Mouse (Mus musculus) kidney, postnatal 0 days (tissue): ENCODE results near the gene Tssk2. TPM values are rescaled to one million over a fixed set of nuclear protein-coding genes. Genes with fewer than 3 reads are reported as not detected.

Experiments used
- ATAC-seq: fragments of 200-750 bp; cut with Nextera tagmentation; replicated peaks from 2 replicates; pipeline ENCODE4 v1.8.0; 2017; ENCODE audit warnings: low read depth, moderate number of reproducible peaks, moderate TSS enrichment, moderate library complexity; ENCODE audit not compliant: low FRiP score
- DNase-seq: peaks from one replicate; pipeline ENCODE4 v3.0.0-alpha.2; 2016; ENCODE audit warnings: low spot score
- H3K27ac ChIP-seq: fragments of 300-500 bp; sonication (generic); 2 replicates; pipeline ENCODE4 v1.5.1; 2014; ENCODE audit warnings: mild to moderate bottlenecking
- H3K27me3 ChIP-seq: fragments of 300-500 bp; sonication (generic); 2 replicates; pipeline ENCODE4 v1.6.1; 2014; ENCODE audit warnings: low read length, mixed read lengths; ENCODE audit not compliant: insufficient read depth
- H3K36me3 ChIP-seq: fragments of 300-500 bp; sonication (generic); 2 replicates; pipeline ENCODE4 v1.6.1; 2014; ENCODE audit warnings: low read length, mixed read lengths; ENCODE audit not compliant: insufficient read depth
- H3K4me1 ChIP-seq: fragments of 300-500 bp; sonication (generic); replicated peaks from 2 replicates; pipeline ENCODE4 v1.6.1; 2014; ENCODE audit warnings: antibody characterized with exemption, low read length, mixed read lengths; ENCODE audit not compliant: insufficient read depth
- H3K4me2 ChIP-seq: fragments of 300-500 bp; sonication (generic); 2 replicates; pipeline ENCODE4 v1.6.1; 2014; ENCODE audit warnings: mild to moderate bottlenecking, low read length, moderate library complexity, mixed read lengths
- H3K4me3 ChIP-seq: fragments of 300-500 bp; sonication (generic); replicated peaks from 2 replicates; pipeline ENCODE4 v1.5.1; 2014; ENCODE audit warnings: low read depth, low read length
- H3K9ac ChIP-seq: fragments of 300-500 bp; sonication (generic); 2 replicates; pipeline ENCODE4 v1.6.1; 2014; ENCODE audit warnings: low read depth, low read length
- H3K9me3 ChIP-seq: fragments of 300-500 bp; sonication (generic); replicated peaks from 2 replicates; pipeline ENCODE4 v1.6.1; 2016; ENCODE audit warnings: low read length, inconsistent platforms, mixed read lengths
- CTCF ChIP-seq: IDR thresholded peaks from 2 replicates; pipeline ENCODE4 v1.5.1; 2016; ENCODE audit warnings: antibody characterized with exemption, low read depth, mild to moderate bottlenecking, moderate library complexity
- WGBS: fragments of 180-500 bp; shearing (Covaris S2); extraction: QIAGEN DNeasy Blood & Tissue Kit; methylation state at CpG from one replicate; pipeline ENCODE4 v1.1.7; 2014; 5-methylcytosine and 5-hydroxymethylcytosine counted together
- polyA plus RNA-seq: library from polyadenylated mRNA; unstranded; fragments of >200 nt; fragmentation: Nextera tagmentation; extraction: Ambion mirVana; gene quantifications from 2 replicates; pipeline ENCODE4 v1.2.1, GENCODE M21; 2015

Gene Tssk2
- polyA plus RNA-seq, 1 experiment from 2014 or later, result not detected

DNA sequence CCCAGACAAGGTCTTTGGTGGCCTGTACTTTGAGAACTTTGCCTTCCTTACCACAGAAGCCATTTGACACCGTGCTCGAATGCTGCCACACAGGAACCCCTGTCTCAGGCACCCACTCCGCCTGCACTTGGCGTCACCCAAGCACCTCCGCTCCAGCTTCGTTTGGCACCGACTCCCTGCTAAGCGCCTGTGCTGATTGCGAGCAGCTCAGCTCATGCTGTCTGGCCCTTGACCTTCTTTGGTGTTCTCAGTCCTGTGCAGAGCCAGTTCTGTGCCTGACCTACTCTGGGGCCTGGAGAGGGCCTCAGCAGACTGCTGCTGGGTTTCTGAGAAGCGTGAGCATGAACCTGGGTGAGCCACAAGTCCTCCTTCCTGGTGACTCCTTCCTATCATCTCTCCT is 38.3 kb downstream of the Tssk2 start:
- no peak overlapping the region for H3K4me3 ChIP-seq
- ATAC-seq (no peak), DNase-seq (no peak)
- H3K27me3 ChIP-seq, result no peaks in the 10 kb centered on the region
- no peaks in the 10 kb centered on the region for H3K9me3 ChIP-seq
- H3K27ac ChIP-seq, result no peak overlapping the region
- H3K9ac ChIP-seq, result no peak overlapping the region
- WGBS, result 82% methylated on average over 10 of the region's 10 CpGs
- no peak overlapping the region for H3K4me2 ChIP-seq
- TF ChIP-seq CTCF, result no peak
- no peaks in the 10 kb centered on the region for H3K36me3 ChIP-seq
- no peaks in the 10 kb centered on the region for H3K4me1 ChIP-seq

DNA sequence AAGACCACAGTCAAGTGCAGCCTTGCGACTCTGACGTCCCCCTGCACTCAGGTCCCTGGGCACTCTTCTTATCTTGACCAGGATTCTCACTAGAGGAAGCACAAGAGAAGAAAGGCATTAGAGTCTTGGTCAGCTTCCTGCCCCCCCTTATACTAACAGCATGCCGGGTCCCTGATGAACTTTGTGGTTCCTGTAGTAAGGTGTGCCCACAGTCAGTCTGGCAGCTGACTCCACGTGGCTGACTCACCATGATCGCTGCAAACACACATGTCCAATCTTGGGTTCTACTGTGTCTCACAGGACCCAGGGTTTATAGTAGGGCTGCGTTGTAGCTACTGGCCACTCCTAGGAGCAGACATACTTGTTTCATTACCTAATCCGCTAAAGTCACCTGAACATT is 39.8 kb downstream of the Tssk2 start:
- no peaks in the 10 kb centered on the region for H3K4me1 ChIP-seq
- no peak for ATAC-seq
- no peak overlapping the region for H3K4me3 ChIP-seq
- H3K36me3 ChIP-seq, result no peaks in the 10 kb centered on the region
- H3K27ac ChIP-seq, result no peak overlapping the region
- H3K9me3 ChIP-seq, result no peaks in the 10 kb centered on the region
- 81% methylated on average over 7 of the region's 7 CpGs for WGBS
- TF ChIP-seq CTCF, result no peak
- H3K27me3 ChIP-seq, result no peaks in the 10 kb centered on the region
- no peak for DNase-seq
- H3K9ac ChIP-seq, result no peak overlapping the region
- no peak overlapping the region for H3K4me2 ChIP-seq

DNA sequence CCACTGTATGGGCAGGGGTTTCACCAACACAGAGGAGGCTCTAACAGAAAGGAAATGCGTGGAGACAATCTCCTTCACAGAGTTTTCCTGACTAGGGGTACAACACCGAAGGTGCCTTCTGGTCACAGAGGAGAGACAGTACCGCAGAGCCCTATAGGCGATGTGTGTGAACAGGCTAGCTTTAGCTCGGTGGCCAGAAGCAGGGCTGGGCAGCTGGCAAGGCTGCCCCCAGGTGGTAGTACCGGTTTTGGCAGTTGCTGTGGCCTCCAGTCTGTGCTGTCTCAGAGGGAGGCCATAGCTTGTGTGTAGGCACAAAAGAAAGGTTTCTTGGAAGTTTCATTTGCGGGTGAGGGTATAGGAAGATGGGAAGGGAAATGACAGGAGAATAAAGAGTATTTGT is 40.4 kb downstream of the Tssk2 start:
- Histone ChIP-seq H3K27ac (no peak overlapping the region), H3K27me3 (no peaks in the 10 kb centered on the region), H3K36me3 (no peaks in the 10 kb centered on the region), H3K4me3 (no peak overlapping the region), H3K4me2 (no peak overlapping the region), H3K4me1 (no peaks in the 10 kb centered on the region), H3K9me3 (no peaks in the 10 kb centered on the region), H3K9ac (no peak overlapping the region)
- DNase-seq, result peak; percentile 74
- ATAC-seq, result peak; percentile 90
- 12% methylated on average over 7 of the region's 7 CpGs for WGBS
- peak; percentile 79 for TF ChIP-seq CTCF

DNA sequence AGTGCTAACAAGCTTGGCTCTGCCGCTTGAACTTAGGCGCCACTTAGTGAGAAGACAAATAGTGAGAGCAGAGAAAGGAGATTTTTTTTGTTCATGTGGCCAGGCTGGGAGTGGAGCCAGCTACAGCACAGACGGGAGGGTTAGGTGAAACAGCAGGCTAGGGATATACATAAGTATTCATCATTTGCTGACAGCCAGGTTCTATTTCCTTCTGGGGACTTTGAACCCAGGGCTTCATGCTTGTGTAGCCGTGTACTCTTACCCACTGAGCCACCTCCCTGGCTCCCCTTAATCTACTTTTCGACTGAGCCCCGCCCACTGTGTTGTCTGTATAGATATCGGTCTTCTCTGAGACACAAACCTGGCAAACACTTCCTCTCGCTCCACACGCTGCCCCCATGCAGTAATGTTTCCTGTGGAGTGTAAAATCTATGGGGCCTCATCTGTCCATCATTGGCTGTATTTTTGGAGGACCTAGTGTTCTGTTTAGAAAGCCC is 40.9 kb downstream of the Tssk2 start:
- DNase-seq, result no peak
- no peak overlapping the region for H3K4me2 ChIP-seq
- H3K27ac ChIP-seq, result no peak overlapping the region
- no peak overlapping the region for H3K9ac ChIP-seq
- no peaks in the 10 kb centered on the region for H3K4me1 ChIP-seq
- no peaks in the 10 kb centered on the region for H3K36me3 ChIP-seq
- WGBS, result 57% methylated on average over 9 of the region's 9 CpGs
- H3K9me3 ChIP-seq, result no peaks in the 10 kb centered on the region
- no peak overlapping the region for H3K4me3 ChIP-seq
- peak; percentile 69 for ATAC-seq
- no peak for TF ChIP-seq CTCF
- no peaks in the 10 kb centered on the region for H3K27me3 ChIP-seq

DNA sequence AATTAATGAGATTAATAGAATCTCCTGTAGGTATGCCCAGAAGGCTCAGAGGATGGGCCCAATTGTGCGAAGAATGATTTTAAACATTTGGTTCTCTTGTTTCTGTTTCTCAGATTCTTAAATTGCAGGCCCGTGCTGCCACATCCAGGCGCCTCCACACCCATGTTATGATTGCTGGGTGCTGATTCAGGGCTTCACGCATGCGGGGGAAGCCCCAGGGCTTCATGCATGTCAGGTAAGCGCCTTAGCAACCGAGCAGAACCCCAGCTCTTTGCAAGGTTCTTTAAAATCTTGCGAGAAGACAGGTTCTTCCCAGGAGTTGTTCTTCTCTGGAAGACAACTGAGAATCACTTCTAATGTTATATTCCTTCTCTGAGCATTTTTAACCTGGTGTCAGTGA is 45.0 kb downstream of the Tssk2 start:
- Histone ChIP-seq H3K9ac (no peak overlapping the region), H3K4me1 (no peaks in the 10 kb centered on the region), H3K27ac (no peak overlapping the region), H3K9me3 (no peaks in the 10 kb centered on the region), H3K4me2 (no peak overlapping the region), H3K27me3 (no peaks in the 10 kb centered on the region), H3K36me3 (no peaks in the 10 kb centered on the region), H3K4me3 (no peak overlapping the region)
- ATAC-seq (no peak), DNase-seq (no peak)
- TF ChIP-seq CTCF, result no peak
- 62% methylated on average over 8 of the region's 8 CpGs for WGBS

DNA sequence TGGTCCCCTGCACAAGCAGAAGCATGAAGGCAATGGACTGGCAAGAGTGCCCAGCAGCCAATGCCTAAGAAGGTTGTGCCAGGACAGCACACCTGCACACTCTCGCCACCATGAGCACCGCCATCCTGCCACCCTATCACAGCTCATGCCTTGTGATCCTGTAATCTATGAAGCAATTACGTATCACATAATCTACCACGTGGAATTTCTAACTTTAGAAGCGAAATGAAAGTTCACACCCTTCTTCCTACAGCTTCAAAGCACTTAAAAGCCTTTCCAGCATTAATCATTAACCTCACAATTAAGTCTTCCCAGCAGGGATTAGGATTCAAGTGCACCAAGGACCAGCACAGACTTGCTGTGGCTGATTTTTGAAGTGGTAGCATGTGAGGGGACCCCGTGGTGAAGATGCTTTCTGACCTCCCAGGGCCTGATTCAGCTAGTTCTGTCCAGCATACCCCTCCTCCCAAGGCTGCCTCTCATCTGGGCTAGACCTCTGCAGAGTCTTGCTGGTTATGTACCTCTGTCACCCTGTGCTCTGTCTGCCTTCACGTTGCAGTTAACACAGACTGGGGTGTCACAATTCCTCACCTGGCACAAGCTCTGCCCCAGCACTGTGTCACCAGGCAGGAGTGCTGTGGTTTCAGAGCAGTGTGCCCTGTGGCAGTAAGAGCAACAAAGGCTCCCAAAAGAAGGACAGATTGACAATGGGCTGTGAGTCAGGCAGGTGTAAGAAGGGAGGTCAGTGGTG is 46.8 kb downstream of the Tssk2 start:
- Histone ChIP-seq H3K9ac (no peak overlapping the region), H3K4me2 (no peak overlapping the region), H3K4me1 (no peaks in the 10 kb centered on the region), H3K4me3 (no peak overlapping the region), H3K27ac (peak overlapping the region; percentile 71), H3K27me3 (no peaks in the 10 kb centered on the region), H3K9me3 (no peaks in the 10 kb centered on the region), H3K36me3 (no peaks in the 10 kb centered on the region)
- TF ChIP-seq CTCF, result no peak
- ATAC-seq, result peak; percentile 89
- peak; percentile 28 for DNase-seq
- 39% methylated on average over 7 of the region's 7 CpGs for WGBS
